In genomic region chr17:28936622-28937345, GRCm38 (mm10) we compare ENCODE assay signal across 9 mouse cellular contexts. TPM values are rescaled to one million over a fixed set of nuclear protein-coding genes. Genes with fewer than 3 reads are reported as not detected.
DNase-seq lines count a peak whose midpoint lies in the region; ATAC-seq lines count a peak whose summit lies in the region.
"Had no signal": no experiment of that assay in that cellular context is flagged by ENCODE, and none has a peak within 500 bp of the region (broad histone marks: within the 10 kb centered on the region; RNA-seq: fewer than 3 reads in every experiment).

No protein-coding gene starts in this region.

- no peaks in the 10 kb centered on the region; the same call in 1 of the 2 replicates for H3K9me3 ChIP-seq in liver, embryonic 13.5 days (replicated peaks)
- H3K9me3 ChIP-seq in forebrain, embryonic 10.5 days: peaks cover 10% of the 10 kb centered on the region

- peak overlapping the region; percentile 69; the same call in 1 of the 2 replicates for H3K27ac ChIP-seq in liver, embryonic 13.5 days
- H3K27ac ChIP-seq in forebrain, embryonic 10.5 days: no peak overlapping the region

- intact Hi-C loops in heart, postnatal 14 days (cut with DNase I): no loop called here

- peak; percentile 36 to 62 for DNase-seq in heart, postnatal 14 days
- DNase-seq in heart, adult 8-10 months (ENCODE audit: low spot score): no peak
- peak; percentile 59 for DNase-seq in CD4-positive helper T cell, adult 2 months (ENCODE audit: low read depth, low spot score)
- peak; percentile 50 to 72 for DNase-seq in adrenal gland, postnatal 36 days
- DNase-seq in liver, embryonic 13.5 days: peak; percentile 65
- DNase-seq in splenic B cell, adult 2 months (ENCODE audit: low read depth, low spot score): peak; percentile 75
- DNase-seq in urinary bladder, postnatal 4 days (ENCODE audit: low spot score in 2 of 2): no peak
- no peak for DNase-seq in forebrain, embryonic 10.5 days (ENCODE audit: extremely low spot score, low spot score)

- H3K4me3 ChIP-seq in liver, embryonic 13.5 days (replicated peaks): no peak overlapping the region
- no peak overlapping the region for H3K4me3 ChIP-seq in forebrain, embryonic 10.5 days

- no peak overlapping the region for H3K4me2 ChIP-seq in liver, embryonic 13.5 days

- no peaks in the 10 kb centered on the region for H3K27me3 ChIP-seq in liver, embryonic 13.5 days
- H3K27me3 ChIP-seq in splenic B cell, adult 2 months (ENCODE audit: control insufficient read depth, insufficient read depth, low read length, poor library complexity, severe bottlenecking): no peaks in the 10 kb centered on the region
- no peaks in the 10 kb centered on the region for H3K27me3 ChIP-seq in forebrain, embryonic 10.5 days (ENCODE audit: poor library complexity, severe bottlenecking)

- H3K36me3 ChIP-seq in liver, embryonic 13.5 days: no peaks in the 10 kb centered on the region
- no peaks in the 10 kb centered on the region for H3K36me3 ChIP-seq in splenic B cell, adult 2 months (ENCODE audit: control insufficient read depth, insufficient read depth, low read length, poor library complexity, severe bottlenecking)
- H3K36me3 ChIP-seq in forebrain, embryonic 10.5 days (replicated peaks): no peaks in the 10 kb centered on the region

- 68% methylated on average over 10 of the region's 10 CpGs for WGBS in liver, embryonic 13.5 days (ENCODE audit: insufficient replicate concordance)
- WGBS in forebrain, embryonic 10.5 days: 83% methylated on average over 10 of the region's 10 CpGs

- no peak overlapping the region for H3K9ac ChIP-seq in liver, embryonic 13.5 days

- peak; percentile 22; the same call in 1 of the 2 replicates for ATAC-seq in liver, embryonic 13.5 days (ENCODE audit: low read depth)

- peaks cover 34% of the 10 kb centered on the region for H3K4me1 ChIP-seq in liver, embryonic 13.5 days (replicated peaks)
- no peaks in the 10 kb centered on the region for H3K4me1 ChIP-seq in forebrain, embryonic 10.5 days

RNA-seq across cellular contexts. Expression of gene Pxt1, which starts 6.9 kb away (rescaled TPM):
- under 1 TPM; 0.36 to 0.44 TPM for total RNA-seq in heart, postnatal 14 days (2021)
- total RNA-seq in heart, adult 8-10 months (2022): under 1 TPM in 2 of 4 experiments, not detected in 2; 0.26 to 0.31 TPM
- total RNA-seq in adrenal gland, postnatal 36 days (2021): not detected
- 0.45 and 0.46 TPM in 2 replicates for polyA plus RNA-seq in liver, embryonic 13.5 days (2015; fragmentation: Nextera tagmentation; extraction: Ambion mirVana)
- not detected in 2 replicates for polyA plus RNA-seq in forebrain, embryonic 10.5 days (2016; fragmentation: Nextera tagmentation; extraction: Ambion mirVana)
- polyA plus RNA-seq: neural tube, embryonic 11.5 days had no signal

RNA-seq across cellular contexts. Expression of gene Kctd20, which starts 15.0 kb away (rescaled TPM):
- total RNA-seq in heart, postnatal 14 days (2021): 10 to 100 TPM; 59.5 to 62.6 TPM
- total RNA-seq in heart, adult 8-10 months (2022): 10 to 100 TPM; 33.5 to 58.8 (median 54.0) TPM
- total RNA-seq in adrenal gland, postnatal 36 days (2021): 10 to 100 TPM; 54.8 to 60.0 TPM
- polyA plus RNA-seq in liver, embryonic 13.5 days (2015; fragmentation: Nextera tagmentation; extraction: Ambion mirVana): 65.8 and 78.6 TPM in 2 replicates
- 111 and 113 TPM in 2 replicates for polyA plus RNA-seq in forebrain, embryonic 10.5 days (2016; fragmentation: Nextera tagmentation; extraction: Ambion mirVana)

RNA-seq across cellular contexts. Expression of gene 4930539E08Rik, which starts 21.7 kb away (rescaled TPM):
- total RNA-seq in heart, postnatal 14 days (2021): under 1 TPM; 0.07 TPM
- total RNA-seq in heart, adult 8-10 months (2022): under 1 TPM in 1 of 4 experiments, not detected in 3; 0.06 TPM
- total RNA-seq in adrenal gland, postnatal 36 days (2021): not detected
- polyA plus RNA-seq in liver, embryonic 13.5 days (2015; fragmentation: Nextera tagmentation; extraction: Ambion mirVana): 0.08 and 0.15 TPM in 2 replicates
- 0.02 and 0.11 TPM in 2 replicates for polyA plus RNA-seq in forebrain, embryonic 10.5 days (2016; fragmentation: Nextera tagmentation; extraction: Ambion mirVana)

Comparison
In these comparisons a context has a peak if more than half of its experiments do, and no peak if none do; other contexts are left out.
1. DNase-seq: peak in heart, postnatal 14 days (2 of 2), CD4-positive helper T cell, adult 2 months (single experiment), adrenal gland, postnatal 36 days (2 of 2), liver, embryonic 13.5 days (single experiment) and splenic B cell, adult 2 months (single experiment); none in heart, adult 8-10 months (single experiment), urinary bladder, postnatal 4 days (0 of 2) and forebrain, embryonic 10.5 days (single experiment).